Mouse (Mus musculus): ENCODE results near the gene Sap18b. TPM values are rescaled to one million over a fixed set of nuclear protein-coding genes. Genes with fewer than 3 reads are reported as not detected.

Sap18b gene
- polyA plus RNA-seq, 1 experiment from 2014 or later: 348 TPM

GRCm38 (mm10) chr8:95801476-95802064 lies 23.6 kb upstream of the Sap18b start:
- H3K4me1 ChIP-seq (ENCODE audit: control insufficient read depth, insufficient read depth, low read length): peaks cover 11% of the 10 kb centered on the region
- H3K4me3 ChIP-seq (ENCODE audit: low read depth, low read length): no peak overlapping the region
- H3K4me2 ChIP-seq (ENCODE audit: low read depth): no peak overlapping the region
- no peak for DNase-seq (ENCODE audit: low spot score)
- 88% methylated on average over 1 of the region's 1 CpGs for WGBS
- no peak overlapping the region for H3K27ac ChIP-seq (ENCODE audit: low read depth, low read length)
- H3K9me3 ChIP-seq (ENCODE audit: control insufficient read depth, low read length): no peaks in the 10 kb centered on the region
- H3K36me3 ChIP-seq (ENCODE audit: control insufficient read depth, insufficient read depth, low read length): no peaks in the 10 kb centered on the region
- H3K9ac ChIP-seq (ENCODE audit: low read length): no peak overlapping the region
- no peak for ATAC-seq (ENCODE audit: insufficient read depth, low FRiP score, low TSS enrichment)
- no peaks in the 10 kb centered on the region for H3K27me3 ChIP-seq (ENCODE audit: control insufficient read depth, insufficient read depth, low read length)

DNA sequence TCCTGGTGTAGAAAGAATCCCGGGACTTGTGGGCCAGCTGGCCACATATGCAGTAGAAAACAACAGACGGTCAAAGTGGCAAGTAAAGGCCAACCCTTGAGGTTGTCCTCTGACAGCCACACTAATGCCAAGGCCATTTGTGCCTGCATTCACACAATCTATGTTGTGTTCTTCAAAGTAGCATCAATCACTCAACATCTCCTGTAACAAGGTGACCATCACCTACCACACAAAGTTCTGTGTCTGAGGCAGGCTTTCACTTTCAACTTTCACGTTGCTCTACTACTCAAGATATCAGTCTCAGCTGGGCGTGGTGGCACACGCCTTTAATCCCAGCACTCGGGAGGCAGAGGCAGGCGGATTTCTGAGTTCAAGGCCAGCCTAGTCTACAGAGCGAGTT lies 22.9 kb upstream of the Sap18b start:
- no peak overlapping the region for H3K4me2 ChIP-seq (ENCODE audit: low read depth)
- no peaks in the 10 kb centered on the region for H3K36me3 ChIP-seq (ENCODE audit: control insufficient read depth, insufficient read depth, low read length)
- peaks cover 11% of the 10 kb centered on the region for H3K4me1 ChIP-seq (ENCODE audit: control insufficient read depth, insufficient read depth, low read length)
- ATAC-seq (ENCODE audit: insufficient read depth, low FRiP score, low TSS enrichment) (no peak), DNase-seq (ENCODE audit: low spot score) (no peak)
- no peak overlapping the region for H3K9ac ChIP-seq (ENCODE audit: low read length)
- no peaks in the 10 kb centered on the region for H3K9me3 ChIP-seq (ENCODE audit: control insufficient read depth, low read length)
- no peak overlapping the region for H3K27ac ChIP-seq (ENCODE audit: low read depth, low read length)
- H3K27me3 ChIP-seq (ENCODE audit: control insufficient read depth, insufficient read depth, low read length): no peaks in the 10 kb centered on the region
- WGBS: 92% methylated on average over 8 of the region's 8 CpGs
- no peak overlapping the region for H3K4me3 ChIP-seq (ENCODE audit: low read depth, low read length)

DNA sequence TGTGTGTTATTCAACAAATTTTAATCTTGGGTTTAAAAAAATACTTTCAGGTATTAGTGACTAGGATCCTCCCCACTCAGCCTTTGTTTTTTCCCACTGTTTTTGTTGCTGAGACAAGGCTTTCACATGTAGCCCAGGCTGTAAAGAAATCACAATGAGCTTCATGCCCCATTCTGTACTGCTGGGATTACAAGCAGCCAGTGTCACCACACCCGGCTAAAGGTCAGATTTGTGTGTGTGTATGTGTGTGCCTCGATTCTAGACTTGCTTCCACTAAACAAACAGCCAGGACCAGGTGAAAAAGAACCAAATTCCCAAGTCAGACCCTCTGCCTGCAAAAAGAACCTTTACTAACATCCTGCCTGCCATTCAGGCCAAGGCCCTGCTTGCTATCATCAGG lies 19.7 kb upstream of the Sap18b start:
- 73% methylated on average over 2 of the region's 2 CpGs for WGBS
- Histone ChIP-seq H3K4me2 (ENCODE audit: low read depth) (peak overlapping the region; percentile 92), H3K4me1 (ENCODE audit: control insufficient read depth, insufficient read depth, low read length) (peaks cover 11% of the 10 kb centered on the region), H3K9ac (ENCODE audit: low read length) (peak overlapping the region; percentile 97), H3K27me3 (ENCODE audit: control insufficient read depth, insufficient read depth, low read length) (no peaks in the 10 kb centered on the region), H3K27ac (ENCODE audit: low read depth, low read length) (no peak overlapping the region), H3K4me3 (ENCODE audit: low read depth, low read length) (peak overlapping the region; percentile 98), H3K36me3 (ENCODE audit: control insufficient read depth, insufficient read depth, low read length) (no peaks in the 10 kb centered on the region), H3K9me3 (ENCODE audit: control insufficient read depth, low read length) (no peaks in the 10 kb centered on the region)
- DNase-seq (ENCODE audit: low spot score) (no peak), ATAC-seq (ENCODE audit: insufficient read depth, low FRiP score, low TSS enrichment) (no peak)

GRCm38 (mm10) chr8:95806461-95807191 lies 18.5 kb upstream of the Sap18b start:
- DNase-seq (ENCODE audit: low spot score) (peak; percentile 41), ATAC-seq (ENCODE audit: insufficient read depth, low FRiP score, low TSS enrichment) (peak; percentile 13)
- H3K4me2 ChIP-seq (ENCODE audit: low read depth): peak overlapping the region; percentile 92
- H3K36me3 ChIP-seq (ENCODE audit: control insufficient read depth, insufficient read depth, low read length): no peaks in the 10 kb centered on the region
- H3K4me1 ChIP-seq (ENCODE audit: control insufficient read depth, insufficient read depth, low read length): peaks cover 11% of the 10 kb centered on the region
- no peaks in the 10 kb centered on the region for H3K27me3 ChIP-seq (ENCODE audit: control insufficient read depth, insufficient read depth, low read length)
- peak overlapping the region; percentile 81 for H3K27ac ChIP-seq (ENCODE audit: low read depth, low read length)
- peak overlapping the region; percentile 97 for H3K9ac ChIP-seq (ENCODE audit: low read length)
- no peaks in the 10 kb centered on the region for H3K9me3 ChIP-seq (ENCODE audit: control insufficient read depth, low read length)
- under 1% methylated on average over 52 of the region's 69 CpGs for WGBS
- peak overlapping the region; percentile 98 for H3K4me3 ChIP-seq (ENCODE audit: low read depth, low read length)

DNA sequence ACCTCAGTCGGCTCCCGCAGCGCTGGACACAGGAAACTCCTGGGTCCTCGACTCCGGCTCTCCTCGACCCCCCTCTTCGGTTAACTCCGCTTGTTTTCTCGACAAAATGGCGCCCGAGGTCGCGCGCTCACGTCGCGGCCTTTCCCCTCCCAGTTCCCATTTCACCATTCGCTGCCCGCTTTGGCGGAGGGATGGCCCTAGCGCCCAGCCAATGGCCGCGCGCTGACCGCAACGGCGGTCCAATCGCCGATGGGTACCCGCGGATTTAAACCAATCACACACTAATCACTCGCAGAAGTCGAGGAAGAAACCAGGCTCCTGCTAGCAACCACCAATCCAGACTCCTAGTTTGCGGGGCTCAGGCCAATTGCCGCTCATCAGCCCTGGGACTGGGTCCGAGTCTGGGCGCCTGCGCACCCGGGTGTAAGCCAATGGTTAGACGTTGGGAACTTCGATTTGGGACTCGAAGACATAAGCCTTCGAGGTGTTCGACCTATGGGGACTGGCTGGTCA lies 17.8 kb upstream of the Sap18b start, which contains the start of gene Cnot1:
Cnot1 (minus strand) TSS at position 134 of the 513 bp plus-strand sequence.
- DNase-seq (ENCODE audit: low spot score): peak; percentile 97
- Histone ChIP-seq H3K27ac (ENCODE audit: low read depth, low read length) (peak within 1 kb of the TSS; percentile 84), H3K27me3 (ENCODE audit: control insufficient read depth, insufficient read depth, low read length) (no peaks in the 10 kb centered on the region), H3K9me3 (ENCODE audit: control insufficient read depth, low read length) (no peaks in the 10 kb centered on the region), H3K4me2 (ENCODE audit: low read depth) (peak within 1 kb of the TSS; percentile 92), H3K4me3 (ENCODE audit: low read depth, low read length) (peak within 1 kb of the TSS; percentile 98), H3K9ac (ENCODE audit: low read length) (peak within 1 kb of the TSS; percentile 97), H3K4me1 (ENCODE audit: control insufficient read depth, insufficient read depth, low read length) (peaks cover 11% of the 10 kb centered on the region), H3K36me3 (ENCODE audit: control insufficient read depth, insufficient read depth, low read length) (no peaks in the 10 kb centered on the region)
- WGBS: 0% methylated on average over 44 of the region's 44 CpGs
- ATAC-seq (ENCODE audit: insufficient read depth, low FRiP score, low TSS enrichment): peak; percentile 97

DNA sequence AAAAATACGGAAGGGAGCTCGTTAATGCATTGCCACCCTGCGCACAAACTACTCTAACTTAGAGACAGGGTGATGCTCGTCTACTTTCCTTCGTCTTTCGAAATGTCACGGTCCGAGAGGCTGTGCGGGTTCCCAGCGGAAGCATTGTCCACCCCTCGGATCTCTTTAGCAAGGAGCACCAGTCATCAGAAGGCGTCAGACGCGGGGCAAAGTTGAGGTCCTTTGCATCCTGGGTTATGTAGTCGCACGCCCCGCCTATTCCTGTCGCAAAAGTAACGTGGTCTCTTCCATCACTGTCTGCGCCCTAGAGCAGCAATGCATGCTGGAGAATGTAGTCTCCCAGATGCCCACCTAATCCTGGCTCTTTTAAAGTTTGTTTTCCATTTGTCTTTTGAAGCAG lies 17.3 kb upstream of the Sap18b start:
- 0% methylated on average over 20 of the region's 20 CpGs for WGBS
- peaks cover 11% of the 10 kb centered on the region for H3K4me1 ChIP-seq (ENCODE audit: control insufficient read depth, insufficient read depth, low read length)
- peak; percentile 91 for DNase-seq (ENCODE audit: low spot score)

GRCm38 (mm10) chr8:95808631-95809030 lies 16.5 kb upstream of the Sap18b start:
- DNase-seq (ENCODE audit: low spot score) (no peak), ATAC-seq (ENCODE audit: insufficient read depth, low FRiP score, low TSS enrichment) (no peak)
- Histone ChIP-seq H3K4me2 (ENCODE audit: low read depth) (no peak overlapping the region), H3K4me1 (ENCODE audit: control insufficient read depth, insufficient read depth, low read length) (peaks cover 11% of the 10 kb centered on the region), H3K27ac (ENCODE audit: low read depth, low read length) (no peak overlapping the region), H3K27me3 (ENCODE audit: control insufficient read depth, insufficient read depth, low read length) (no peaks in the 10 kb centered on the region), H3K9ac (ENCODE audit: low read length) (no peak overlapping the region), H3K4me3 (ENCODE audit: low read depth, low read length) (no peak overlapping the region), H3K9me3 (ENCODE audit: control insufficient read depth, low read length) (no peaks in the 10 kb centered on the region), H3K36me3 (ENCODE audit: control insufficient read depth, insufficient read depth, low read length) (no peaks in the 10 kb centered on the region)
- 89% methylated on average over 4 of the region's 4 CpGs for WGBS

More for the DNA sequence above, 17.3 kb upstream of the Sap18b start:
- Histone ChIP-seq H3K9ac (ENCODE audit: low read length) (peak overlapping the region; percentile 45), H3K4me3 (ENCODE audit: low read depth, low read length) (peak overlapping the region; percentile 98), H3K27me3 (ENCODE audit: control insufficient read depth, insufficient read depth, low read length) (no peaks in the 10 kb centered on the region), H3K27ac (ENCODE audit: low read depth, low read length) (peak overlapping the region; percentile 84), H3K36me3 (ENCODE audit: control insufficient read depth, insufficient read depth, low read length) (no peaks in the 10 kb centered on the region), H3K9me3 (ENCODE audit: control insufficient read depth, low read length) (no peaks in the 10 kb centered on the region), H3K4me2 (ENCODE audit: low read depth) (peak overlapping the region; percentile 68)
- ATAC-seq (ENCODE audit: insufficient read depth, low FRiP score, low TSS enrichment): peak; percentile 91

GRCm38 (mm10) chr8:95809116-95809515 lies 16.0 kb upstream of the Sap18b start:
- Histone ChIP-seq H3K27me3 (ENCODE audit: control insufficient read depth, insufficient read depth, low read length) (no peaks in the 10 kb centered on the region), H3K4me2 (ENCODE audit: low read depth) (no peak overlapping the region), H3K9me3 (ENCODE audit: control insufficient read depth, low read length) (no peaks in the 10 kb centered on the region), H3K9ac (ENCODE audit: low read length) (no peak overlapping the region), H3K27ac (ENCODE audit: low read depth, low read length) (no peak overlapping the region), H3K4me1 (ENCODE audit: control insufficient read depth, insufficient read depth, low read length) (peaks cover 11% of the 10 kb centered on the region), H3K4me3 (ENCODE audit: low read depth, low read length) (no peak overlapping the region), H3K36me3 (ENCODE audit: control insufficient read depth, insufficient read depth, low read length) (no peaks in the 10 kb centered on the region)
- 83% methylated on average over 5 of the region's 5 CpGs for WGBS
- ATAC-seq (ENCODE audit: insufficient read depth, low FRiP score, low TSS enrichment): no peak
- no peak for DNase-seq (ENCODE audit: low spot score)

Data from neural tube, embryonic 11.5 days (tissue).